Mouse (Mus musculus): ENCODE measurements around the gene Sh3bgr.

The Sh3bgr gene

DNA sequence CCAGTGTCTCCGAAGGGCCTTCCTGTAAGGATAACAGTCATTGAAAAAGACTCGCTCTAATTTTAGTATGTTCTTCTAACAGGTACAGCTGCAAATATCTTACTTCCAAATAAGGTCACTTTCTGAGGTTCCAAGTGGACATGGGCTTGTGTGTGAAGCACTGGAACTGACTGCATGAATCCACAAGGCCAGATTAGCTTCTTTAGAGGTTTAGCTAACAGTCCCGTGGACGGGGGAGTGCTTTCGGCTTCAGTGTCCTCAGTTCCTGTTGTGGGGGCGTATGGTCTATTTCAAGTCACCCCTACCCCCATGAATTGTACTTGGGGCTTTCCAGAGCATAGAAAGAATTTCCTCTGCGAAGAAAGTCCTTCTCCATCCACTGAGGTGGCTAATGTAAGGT, 10.6 kb downstream of the Sh3bgr start:
- no peak for DNase-seq (ENCODE audit: low spot score)

DNA sequence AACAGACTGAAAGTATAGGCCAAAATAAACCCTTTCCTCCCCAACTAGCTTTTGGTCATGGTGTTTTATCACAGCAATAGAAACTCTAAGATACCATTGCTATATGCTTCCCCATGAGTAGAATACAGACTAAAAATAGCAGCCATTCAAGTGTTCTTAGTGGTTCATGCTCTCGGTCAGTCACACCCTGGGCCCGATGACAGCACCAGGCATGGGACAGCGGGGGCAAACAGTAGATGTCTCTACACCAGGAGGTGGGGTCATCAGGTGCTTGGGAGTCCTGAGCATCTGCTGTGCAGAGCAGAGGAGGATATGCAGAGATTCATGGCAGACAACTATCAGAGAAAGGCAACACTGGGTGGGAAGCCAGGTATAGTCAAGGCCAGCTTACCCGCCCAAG, 12.8 kb downstream of the Sh3bgr start:
- DNase-seq (ENCODE audit: low spot score): no peak

DNA sequence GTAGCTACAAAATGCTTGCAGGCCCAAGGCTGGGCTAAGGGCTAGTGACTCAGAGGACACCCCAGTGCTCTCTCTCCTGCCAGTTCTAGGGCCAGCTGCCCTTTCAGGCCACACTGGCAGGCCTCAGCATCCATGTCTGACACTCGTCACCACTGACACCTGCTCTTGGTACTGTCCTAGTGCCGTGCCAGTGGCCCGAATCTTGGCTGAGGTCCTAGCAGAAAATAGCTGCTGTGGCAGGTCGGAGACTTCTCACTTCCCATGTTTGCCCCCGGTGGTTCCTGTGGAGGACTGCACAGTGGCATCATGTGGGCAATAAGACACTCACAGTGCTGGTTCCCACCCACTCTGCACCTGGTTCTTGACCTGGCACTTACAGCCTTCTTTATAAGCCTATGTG, 21.2 kb downstream of the Sh3bgr start:
- DNase-seq (ENCODE audit: low spot score): no peak

DNA sequence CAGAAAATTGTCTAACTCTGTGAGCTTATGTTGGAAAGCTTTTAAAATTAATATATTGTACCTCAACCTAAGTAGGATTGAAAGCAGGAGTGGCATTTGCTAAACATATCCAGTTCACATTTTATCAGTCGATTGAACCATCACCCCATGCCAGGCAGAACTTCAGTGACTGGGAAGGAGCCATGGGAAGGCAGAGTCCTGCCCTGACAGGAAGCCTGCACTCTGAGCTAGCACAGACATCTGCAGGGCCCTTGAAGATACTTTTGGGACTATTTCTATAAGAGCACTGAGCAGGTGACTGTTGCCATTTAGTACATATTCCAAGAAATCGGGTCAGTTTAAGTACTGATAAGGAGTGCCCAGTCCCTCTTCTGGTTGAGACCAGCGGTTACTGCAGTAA, 21.7 kb downstream of the Sh3bgr start:
- DNase-seq (ENCODE audit: low spot score): no peak

DNA sequence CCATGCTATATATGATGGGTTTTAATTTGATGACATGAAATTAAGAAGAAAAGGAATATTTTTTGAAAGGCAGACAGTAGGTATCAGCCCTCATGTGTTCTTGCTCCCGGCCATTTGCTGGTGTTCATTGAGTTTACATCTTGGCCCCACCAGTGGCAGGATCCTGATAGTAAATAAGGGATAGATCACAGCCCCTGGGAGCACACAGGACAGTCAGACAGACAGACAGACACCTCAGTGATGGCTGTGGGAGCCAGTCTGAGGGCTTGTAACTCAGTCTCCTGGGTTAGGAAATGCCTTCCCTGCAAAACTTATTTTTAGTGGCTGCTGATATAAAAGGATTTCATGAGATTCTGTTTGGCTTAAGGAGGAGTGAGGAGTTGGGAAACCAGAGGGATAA, 22.2 kb downstream of the Sh3bgr start:
- DNase-seq (ENCODE audit: low spot score): no peak

DNA sequence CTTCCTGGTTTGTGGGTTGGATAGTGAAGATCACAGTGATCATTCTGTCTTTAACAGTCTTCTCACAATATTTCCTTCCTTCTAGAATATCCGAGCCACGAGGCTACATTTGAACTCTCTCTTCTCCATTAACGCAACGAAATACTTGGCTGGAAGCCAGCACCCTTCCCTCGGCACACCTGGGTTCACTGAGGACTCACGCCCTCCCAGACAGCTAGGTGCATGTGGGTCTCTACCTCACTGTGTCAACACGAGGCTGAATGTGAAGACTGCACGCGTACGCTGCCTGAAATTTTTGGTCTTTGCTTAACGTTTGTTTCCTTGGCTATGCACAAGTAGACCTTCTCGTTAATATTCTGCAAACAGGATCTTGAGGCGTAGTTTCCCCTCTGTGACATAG, 28.2 kb downstream of the Sh3bgr start:
- DNase-seq (ENCODE audit: low spot score): no peak

DNA sequence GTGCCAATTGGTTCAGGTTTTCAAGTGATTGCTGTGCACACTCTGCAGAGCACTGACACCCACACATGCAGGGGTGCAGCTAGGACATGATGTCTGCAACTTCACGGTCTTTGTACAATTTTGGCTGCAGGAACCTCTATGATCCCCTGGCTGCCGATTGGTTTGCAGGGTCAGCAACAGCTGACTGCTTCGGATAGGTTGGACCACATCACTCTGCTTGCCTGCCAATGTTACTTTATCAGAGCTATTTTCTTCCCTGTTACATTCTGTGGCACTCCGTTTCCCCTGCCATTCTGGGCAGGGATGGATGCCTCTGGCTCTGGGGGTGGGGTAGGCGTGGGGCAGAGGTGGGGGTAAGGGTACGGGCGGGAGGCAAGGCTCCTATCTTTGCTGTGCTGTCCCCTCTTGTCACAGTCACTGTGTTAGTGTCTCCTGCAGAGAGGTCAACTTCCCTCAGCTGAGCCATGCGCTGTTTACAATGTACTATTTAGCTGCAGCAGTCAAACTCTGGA, 28.9 kb downstream of the Sh3bgr start:
- no peak for DNase-seq (ENCODE audit: low spot score)

DNA sequence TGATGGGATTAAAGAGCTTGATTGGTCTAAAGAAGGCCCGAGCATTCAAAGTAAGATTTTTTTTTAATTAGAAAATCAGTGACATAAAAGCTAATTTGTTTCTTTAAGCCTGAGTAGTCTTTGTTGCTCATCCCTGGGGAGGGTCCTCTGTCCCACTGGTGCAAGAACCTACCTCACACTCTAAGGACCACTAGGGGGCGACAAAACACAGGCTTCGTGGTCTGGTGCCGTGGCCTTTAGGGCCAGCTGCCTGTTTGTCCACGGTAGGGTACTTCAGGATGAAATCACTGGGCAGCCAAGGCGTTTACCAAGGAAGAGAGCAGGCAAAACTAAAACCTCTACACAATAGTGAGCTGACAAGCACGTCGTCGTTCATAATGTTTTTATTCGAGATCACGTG, 30.2 kb downstream of the Sh3bgr start:
- peak; percentile 75 for DNase-seq (ENCODE audit: low spot score)

DNA sequence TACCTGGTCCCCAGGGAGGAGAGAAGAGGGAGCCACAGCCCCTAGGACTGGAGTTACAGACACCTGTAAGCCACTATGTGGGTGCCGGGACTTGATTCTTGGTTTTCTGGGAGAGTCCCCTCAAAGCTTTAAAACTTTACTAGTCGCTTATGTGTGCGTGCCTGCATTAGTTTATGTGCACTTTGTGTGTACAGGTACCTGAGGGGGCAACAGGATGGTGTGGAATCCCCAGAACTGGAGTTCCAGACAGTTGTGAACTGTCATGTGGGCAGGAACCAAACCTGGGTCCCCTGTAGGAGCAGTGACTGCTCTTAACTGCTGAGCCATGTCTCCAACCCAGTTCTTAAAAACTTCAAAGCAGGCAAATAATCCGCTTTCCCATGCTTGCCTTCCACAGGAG, 31.0 kb downstream of the Sh3bgr start:
- DNase-seq (ENCODE audit: low spot score): no peak

DNA sequence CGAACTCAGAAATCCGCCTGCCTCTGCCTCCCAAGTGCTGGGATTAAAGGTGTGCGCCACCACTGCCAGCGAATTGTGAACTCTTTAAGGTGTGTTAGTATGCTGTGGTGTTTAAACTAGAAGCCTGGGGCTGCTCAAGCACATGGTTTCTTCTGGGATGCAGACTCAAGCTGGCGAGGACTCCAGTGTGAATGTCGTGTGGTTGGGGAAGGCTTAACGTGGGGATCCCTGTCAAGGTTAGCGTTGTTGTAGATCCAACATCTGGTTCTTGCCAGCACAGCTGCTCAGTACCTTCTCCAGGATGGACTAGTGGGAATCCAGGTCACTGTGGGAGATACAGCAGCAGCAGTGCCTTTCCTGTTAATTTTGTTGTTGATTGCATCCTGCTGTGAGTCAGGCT, 31.7 kb downstream of the Sh3bgr start:
- no peak for DNase-seq (ENCODE audit: low spot score)

DNA sequence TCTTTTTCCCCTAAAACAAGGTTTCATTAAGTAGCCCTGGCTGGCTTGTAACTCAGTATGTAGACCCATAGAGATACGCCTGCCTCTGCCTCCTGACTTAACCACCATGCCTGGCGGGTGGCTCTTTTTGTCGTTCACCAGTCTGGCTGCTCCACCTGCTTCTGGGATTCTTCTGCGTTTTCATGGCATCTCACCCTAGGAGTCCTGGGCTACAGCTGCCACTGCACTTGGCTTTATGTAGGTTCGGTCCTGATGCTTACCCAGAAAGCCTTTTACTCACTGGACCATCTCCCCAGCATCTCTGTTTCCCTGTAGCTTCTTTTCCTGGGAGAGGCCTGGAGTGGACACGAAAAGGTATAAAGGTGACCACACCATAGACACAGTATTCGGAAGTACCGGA, 33.7 kb downstream of the Sh3bgr start:
- DNase-seq (ENCODE audit: low spot score): no peak

DNA sequence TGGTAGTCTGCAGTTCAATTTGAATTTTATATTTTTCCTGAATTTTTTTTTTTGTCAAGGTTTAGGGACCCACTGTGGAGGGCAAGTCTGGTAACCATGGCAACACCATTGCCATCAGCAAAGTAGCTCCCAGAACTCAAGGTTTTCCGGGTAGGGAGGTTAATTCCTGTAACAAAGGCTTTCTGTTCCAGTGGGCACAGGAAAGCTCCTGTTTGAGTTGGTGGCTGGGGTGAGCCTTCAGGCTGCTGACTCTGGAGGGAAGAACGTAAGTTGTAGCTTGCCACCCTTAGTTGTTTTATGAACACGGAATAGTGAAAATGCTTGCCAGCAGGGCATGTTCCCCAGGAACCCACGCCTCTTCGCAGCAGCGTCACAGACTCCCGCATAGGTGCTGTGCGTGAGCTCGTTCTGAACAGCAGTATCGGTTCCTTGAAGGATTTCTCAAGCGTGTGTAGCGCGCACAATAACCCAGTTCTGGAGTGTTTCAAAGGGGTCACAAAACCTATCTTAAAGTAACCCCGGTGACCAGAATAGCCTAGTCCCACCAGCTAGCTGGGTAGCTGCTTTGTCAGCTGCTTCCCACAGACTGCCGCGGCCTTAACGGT, 35.2 kb downstream of the Sh3bgr start, which contains the start of gene B3galt5:
Gene B3galt5 (plus strand): TSS at position 436 of the 605 bp plus-strand sequence.
- no peak for DNase-seq (ENCODE audit: low spot score)

DNA sequence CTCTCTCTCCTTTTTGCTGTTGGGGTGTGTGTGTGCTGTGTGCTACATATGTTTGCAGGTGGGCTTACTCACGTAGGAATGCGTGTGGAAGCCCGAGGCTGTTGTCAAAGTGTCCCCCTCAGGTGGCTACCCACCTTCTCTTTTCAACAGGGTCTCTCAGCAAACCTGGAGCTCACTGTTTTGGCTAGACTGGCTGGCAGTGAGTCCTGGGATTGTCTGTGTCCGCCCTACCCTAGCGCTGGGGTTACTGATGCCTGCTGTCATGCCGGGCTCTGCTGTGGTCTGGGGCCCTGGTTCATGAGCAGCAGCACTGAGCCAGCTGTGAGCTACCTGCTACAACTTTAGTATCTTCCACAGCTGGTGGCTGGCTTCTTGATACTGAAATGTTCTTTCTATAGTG, 44.2 kb downstream of the Sh3bgr start:
- DNase-seq (ENCODE audit: low spot score): no peak

DNA sequence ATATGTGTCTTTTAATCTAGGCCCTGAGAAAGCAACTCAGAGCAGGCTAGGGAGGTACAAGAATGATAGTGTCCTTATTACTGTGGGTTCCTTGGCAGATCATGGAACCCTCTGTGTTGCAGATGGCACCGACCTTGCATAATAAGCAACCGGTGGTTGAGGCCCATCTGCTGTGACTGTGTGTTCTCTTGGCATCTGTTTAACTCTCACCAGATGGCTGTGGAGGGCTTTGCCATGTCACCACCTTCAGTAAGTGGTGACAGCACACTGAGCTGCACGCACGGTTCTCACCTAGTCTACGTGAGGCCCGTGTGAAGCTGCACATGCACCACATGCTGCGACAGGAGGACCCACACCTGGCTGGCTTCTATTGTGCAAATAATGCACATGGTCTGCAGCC, 49.4 kb downstream of the Sh3bgr start:
- no peak for DNase-seq (ENCODE audit: low spot score)

DNA sequence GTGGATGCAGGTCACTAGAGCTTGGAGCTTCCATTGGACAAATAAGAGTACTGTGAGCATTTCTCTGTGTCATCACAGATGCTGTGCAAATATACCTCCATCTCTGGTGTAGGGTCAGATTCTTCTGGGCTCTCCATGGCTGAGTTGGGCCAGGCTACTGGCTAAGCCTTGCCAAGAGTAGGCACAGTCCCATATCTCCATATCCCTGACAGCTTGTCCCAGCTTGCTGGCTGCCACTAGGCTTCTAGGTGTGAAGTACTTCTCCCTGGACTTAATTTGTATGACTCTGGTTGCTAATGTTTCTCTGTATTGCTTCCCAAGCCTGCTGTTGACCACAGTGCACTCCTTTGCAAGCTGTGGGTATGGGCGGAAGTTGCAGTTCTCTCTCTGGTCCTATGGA, 51.9 kb downstream of the Sh3bgr start:
- DNase-seq (ENCODE audit: low spot score): no peak

DNA sequence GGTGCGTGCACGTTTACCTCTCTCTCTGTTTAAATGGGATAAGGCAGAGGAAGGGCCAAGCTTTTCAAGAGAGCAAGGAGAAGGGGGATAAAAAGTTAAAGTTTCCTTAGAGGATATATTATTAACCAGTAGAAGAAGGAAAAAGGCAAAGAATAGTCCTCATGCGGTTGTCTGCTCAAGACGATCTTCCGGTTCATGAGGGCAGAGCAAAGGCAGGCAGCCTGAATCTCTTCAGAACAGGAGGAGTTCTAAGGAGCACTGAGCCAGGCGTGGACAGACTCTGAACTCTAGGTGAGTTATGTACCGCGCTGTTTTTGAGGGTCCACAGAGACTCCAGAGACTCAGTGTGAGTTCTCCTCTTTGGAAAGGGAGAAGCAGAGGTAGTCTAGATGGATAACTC, 58.2 kb downstream of the Sh3bgr start:
- DNase-seq (ENCODE audit: low spot score): no peak

DNA sequence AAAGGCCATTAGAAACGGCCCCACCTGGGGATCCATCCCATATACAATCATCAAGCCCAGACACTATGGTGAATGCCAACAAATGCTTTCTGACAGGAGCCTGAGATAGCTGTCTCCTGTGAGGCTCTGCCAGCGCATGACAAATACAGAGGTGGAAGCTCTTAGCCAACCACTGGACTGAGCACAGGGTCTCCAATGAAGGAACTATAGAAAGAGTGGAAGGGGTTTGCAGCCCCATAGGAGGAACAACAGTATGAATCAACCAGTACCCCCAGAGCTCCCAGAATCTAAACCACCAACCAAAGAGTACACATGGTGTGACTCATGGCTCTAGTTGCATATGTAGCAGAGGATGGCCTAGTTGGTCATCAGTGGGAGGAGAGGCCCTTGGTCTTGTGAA, 71.5 kb downstream of the Sh3bgr start:
- no peak for DNase-seq (ENCODE audit: low spot score)

DNA sequence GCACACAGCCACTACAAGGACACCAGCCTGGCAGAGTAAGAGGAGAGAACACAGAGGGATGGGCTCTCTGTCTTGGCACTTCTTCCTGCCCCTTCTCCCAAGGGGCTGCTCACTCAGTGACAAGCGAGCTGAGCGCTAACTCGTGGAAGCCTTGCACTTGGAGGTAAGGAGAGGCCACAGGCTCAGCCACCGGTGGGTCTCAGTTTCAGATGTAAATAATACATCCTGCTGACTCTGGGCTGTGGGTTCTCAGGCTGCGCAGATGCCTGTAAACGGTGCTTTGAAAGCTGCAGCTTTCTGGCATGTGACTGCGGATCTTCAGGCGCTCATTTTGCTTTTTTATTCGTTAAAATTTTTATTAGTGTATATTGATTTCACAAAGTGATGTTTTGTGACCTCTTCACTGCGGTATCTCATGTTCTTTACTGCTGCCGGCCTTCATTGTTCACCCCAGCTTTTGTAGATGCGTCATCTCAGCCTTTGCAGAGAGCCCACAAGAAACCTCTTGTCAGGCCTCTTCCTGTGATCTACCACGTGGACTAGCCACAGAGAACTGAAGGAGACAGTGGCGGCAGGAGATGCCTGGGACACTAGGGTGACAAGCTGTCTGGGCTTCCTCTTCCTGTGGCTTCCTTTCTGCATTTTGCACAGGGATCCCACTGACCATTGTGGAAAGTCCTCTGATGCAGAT, 72.8 kb downstream of the Sh3bgr start:
- DNase-seq (ENCODE audit: low spot score): no peak

DNA sequence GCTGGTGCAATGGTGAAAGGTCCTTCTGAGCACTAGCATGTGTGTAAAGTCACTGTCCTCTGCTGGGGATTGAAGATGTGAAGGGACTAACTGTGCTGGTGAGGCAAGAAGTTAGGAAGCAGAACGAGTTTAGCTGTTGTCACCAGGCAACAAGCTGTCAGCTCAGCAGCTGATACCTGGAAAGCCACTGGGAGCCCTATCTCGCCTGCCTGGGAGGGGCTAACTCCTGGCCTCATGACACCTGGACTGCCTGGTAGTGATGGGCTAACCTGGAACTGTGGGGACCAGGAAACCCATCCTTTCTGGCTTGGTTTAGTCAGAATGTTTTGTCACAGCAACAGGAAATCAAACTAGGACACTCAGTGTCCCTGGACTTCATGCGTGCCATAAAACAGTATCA, 76.3 kb downstream of the Sh3bgr start:
- no peak for DNase-seq (ENCODE audit: low spot score)
